Mouse (Mus musculus) subcutaneous adipose tissue, adult 2 months (tissue): Measurements from ENCODE around the gene Gm10053. TPM values are rescaled to one million over a fixed set of nuclear protein-coding genes. Genes with fewer than 3 reads are reported as not detected.

Experiments used
- polyA plus RNA-seq: library from polyadenylated mRNA; depleted of rRNA; stranded (reverse); fragments of >200 nt; gene quantifications from 2 replicates; pipeline ENCODE4 v1.2.3, GENCODE M21; 2012; ENCODE audit warnings: low replicate concordance; rRNA removed

Gm10053 gene
- polyA plus RNA-seq, result 29.3 and 52.2 TPM in 2 replicates

DNA sequence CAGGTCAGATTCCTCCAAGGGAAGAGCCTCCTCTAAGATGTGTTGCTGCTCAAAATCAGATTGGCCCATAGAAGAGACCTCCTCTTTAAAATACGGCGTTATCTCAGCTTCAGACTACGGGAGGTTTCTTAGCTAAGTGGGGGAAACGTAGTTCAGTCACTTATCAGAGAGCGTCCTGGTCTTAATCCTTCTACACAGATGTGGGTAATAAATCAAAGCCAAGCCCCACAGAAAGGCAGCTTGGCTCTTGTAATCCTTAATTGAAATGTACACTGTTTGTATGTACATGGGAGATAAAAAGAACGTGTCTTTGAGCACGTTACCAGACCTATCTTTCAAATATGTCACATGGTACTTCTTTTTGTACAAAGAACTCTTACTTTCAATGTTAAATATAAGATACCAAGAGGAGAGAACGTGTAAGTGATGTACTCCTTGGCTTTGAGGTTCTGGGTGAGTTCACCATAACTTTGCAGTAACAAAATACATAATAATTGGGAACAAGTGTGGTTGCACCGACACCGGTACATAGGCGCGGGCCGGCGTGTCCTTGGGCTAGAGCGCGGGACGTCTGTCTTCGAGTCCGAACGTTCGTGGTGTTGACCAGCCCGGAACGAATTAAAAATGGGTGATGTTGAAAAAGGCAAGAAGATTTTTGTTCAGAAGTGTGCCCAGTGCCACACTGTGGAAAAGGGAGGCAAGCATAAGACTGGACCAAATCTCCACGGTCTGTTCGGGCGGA lies at the start of gene Gm10053:
TSS of gene Gm10053 (plus strand) at position 558 of the 742 bp plus-strand sequence.

DNA sequence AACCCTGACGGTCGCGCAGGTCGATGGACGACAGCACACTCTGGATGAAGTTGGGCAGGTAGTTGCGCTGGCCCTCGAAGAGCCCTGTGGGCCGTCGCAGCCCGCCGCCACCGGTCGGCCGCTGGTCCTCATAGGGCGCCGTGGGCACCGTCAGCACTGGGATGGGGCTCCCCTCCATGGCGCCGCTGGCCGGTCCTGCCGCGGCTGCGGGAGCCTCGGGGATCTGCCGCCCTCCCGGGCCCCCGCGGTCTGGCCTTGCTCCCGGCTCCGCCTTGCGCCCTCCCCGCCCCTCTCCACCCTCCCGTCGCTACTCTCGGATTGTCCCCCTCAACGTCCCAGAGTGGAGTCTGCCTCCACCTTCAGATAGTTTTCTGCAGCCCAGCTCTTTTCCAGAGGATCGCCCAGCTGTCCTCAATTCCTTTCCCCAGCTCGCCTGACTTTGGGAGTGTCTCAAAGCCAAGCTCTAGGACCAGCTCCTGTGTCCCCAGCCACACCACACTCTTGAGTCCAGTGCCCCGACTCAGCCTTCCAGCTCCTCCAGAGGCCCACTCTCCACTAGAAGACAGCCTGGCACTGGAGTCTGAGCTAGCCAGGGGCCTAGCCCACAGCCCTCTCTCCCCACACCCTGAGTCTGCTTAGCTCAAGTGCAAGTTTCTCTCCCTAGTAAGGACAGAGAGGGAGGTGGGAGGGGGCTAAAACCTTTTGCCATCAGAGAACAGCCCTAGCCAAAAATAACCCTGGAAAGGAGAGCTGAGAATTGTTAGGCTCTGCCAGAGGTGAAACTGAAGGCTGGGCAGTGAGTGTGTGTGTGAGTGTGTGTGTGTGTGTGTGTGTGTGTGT lies 13.7 kb upstream of the Gm10053 start, which contains the start of gene Pgm5:
TSS of gene Pgm5 (minus strand) at position 244 of the 840 bp plus-strand sequence.

DNA sequence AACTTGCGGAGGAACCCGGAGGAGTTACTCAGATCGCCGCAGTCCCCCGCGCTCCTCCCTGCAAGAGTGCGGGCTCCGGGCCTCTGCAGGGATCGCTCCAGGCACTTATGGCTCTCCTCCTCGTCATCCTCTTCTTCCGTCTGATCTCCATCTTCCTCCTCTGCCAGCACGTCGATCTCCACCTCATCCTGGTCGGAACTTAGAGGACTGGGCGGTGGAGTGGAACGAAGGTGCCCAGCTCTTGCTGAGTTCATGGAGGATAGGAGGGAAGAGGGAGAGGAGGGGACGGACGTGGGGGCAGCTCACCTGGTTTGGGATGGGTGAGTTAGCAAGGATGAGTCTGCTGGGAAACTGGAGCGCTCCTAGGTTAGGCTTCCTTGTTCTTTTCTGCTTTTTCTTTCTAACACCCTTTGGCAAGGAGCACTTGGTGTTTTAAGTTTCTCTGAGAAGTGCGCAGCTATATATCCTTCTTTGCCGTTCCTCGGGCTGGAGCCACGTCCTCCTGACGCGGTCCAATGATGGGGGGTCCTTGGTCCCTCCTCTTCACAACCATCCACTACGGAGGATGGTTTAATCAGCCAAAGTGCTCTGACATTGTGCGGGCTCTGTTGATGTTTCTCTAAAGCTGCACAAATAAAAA lies 25.2 kb downstream of the Gm10053 start, which contains the start of gene Foxd4:
TSS of gene Foxd4 (minus strand) at position 617 of the 640 bp plus-strand sequence.

Other genes with a start within 250 kb of the Gm10053 start
- 2.6 and 3.4 TPM in 2 replicates for gene Tmem252, start 201.7 kb upstream of the Gm10053 start, polyA plus RNA-seq
- 11.0 and 107 TPM in 2 replicates for gene Pgm5, start 13.8 kb upstream of the Gm10053 start, polyA plus RNA-seq
- gene Foxd4, start 25.5 kb downstream of the Gm10053 start, polyA plus RNA-seq, result not detected in 2 replicates
- 3.3 and 3.5 TPM in 2 replicates for gene Cbwd1, start 85.9 kb downstream of the Gm10053 start, polyA plus RNA-seq
- gene Dock8, start 123.8 kb downstream of the Gm10053 start, polyA plus RNA-seq, result 10.1 and 10.9 TPM in 2 replicates